Mouse (Mus musculus) hindlimb bud, embryonic 11.5 days (tissue): ENCODE measurements around the gene Samd14.

Source experiments
- DNase-seq: peaks from one replicate; pipeline ENCODE4 v3.0.0-alpha.2; 2012; ENCODE audit warnings: low read depth, low spot score; ENCODE audit errors: extremely low spot score

Samd14 gene

GRCm38 (mm10) chr11:95071266-95071665, 61.6 kb downstream of the Samd14 start:
- DNase-seq = no peak

DNA sequence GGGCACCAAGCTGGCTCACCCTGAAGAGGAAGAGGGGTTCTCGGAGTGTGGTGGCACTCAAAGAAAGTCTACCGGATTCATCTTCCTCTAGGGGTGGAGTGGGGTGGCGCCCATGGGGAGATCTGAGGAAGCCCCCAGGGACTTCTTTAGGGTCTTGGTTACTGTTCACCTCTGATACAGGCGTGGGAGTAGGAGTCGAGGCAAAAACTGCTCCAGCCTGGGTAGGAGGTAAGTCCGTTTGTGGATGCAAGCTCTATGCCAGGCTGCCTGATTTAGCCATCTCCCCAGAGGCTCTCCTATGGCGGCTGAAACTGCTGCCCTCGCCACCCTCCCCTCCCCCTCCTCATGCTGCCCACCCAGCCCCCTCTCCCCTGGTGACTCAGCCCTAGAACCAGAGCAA, 62.5 kb downstream of the Samd14 start:
- DNase-seq = no peak

- no peak for DNase-seq
Measured at GRCm38 (mm10) chr11:95072804-95073203, 63.1 kb downstream of the Samd14 start.

- DNase-seq = no peak
Measured at GRCm38 (mm10) chr11:95073835-95074234, 64.2 kb downstream of the Samd14 start.

GRCm38 (mm10) chr11:95074694-95075093, 65.0 kb downstream of the Samd14 start:
- no peak for DNase-seq

DNA sequence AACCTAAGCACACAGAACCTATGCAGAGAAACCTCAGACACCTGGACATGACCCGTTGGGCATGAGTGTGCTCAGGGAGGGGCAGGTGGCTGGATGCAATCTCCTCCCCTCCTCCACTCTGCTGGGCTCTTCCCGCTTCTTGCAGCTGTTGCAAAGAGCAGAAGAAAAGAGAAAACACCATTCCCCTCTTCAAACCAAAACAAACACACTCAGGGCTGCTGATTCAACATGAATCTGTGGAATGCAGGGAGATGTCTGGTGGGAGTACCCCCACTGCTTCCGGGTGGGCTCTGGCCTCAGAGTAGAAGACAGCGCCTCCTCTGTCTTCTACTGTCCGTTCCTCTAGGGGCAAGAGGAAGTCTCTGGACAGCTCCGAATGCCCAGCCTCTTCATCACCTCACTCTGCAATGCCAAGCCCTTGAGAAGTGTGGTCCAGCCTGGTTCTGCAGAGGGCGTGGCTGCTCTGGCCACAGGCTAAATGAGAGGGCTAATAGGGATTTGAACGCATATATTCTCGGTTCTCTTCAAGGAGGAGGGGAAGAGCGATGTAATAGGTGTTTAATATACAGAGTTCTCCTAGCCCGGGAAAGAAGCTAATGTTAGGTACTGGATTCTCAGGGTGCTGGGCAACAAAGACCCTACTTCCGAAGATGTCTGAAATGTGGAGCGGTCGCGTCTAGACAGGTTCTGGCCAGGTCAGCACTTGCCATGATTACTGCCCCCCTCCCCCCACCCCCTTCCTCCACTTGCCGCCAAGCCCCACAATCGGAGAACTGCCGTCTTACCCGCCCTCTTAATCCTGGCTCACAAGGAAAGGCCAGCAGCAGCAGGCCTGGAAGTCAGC, 65.7 kb downstream of the Samd14 start:
- no peak for DNase-seq
